Mouse (Mus musculus): Measurements from ENCODE around the gene Gprc5d. TPM values are rescaled to one million over a fixed set of nuclear protein-coding genes. Genes with fewer than 3 reads are reported as not detected.

The Gprc5d gene
- total RNA-seq, 1 experiment from 2014 or later: not detected

DNA sequence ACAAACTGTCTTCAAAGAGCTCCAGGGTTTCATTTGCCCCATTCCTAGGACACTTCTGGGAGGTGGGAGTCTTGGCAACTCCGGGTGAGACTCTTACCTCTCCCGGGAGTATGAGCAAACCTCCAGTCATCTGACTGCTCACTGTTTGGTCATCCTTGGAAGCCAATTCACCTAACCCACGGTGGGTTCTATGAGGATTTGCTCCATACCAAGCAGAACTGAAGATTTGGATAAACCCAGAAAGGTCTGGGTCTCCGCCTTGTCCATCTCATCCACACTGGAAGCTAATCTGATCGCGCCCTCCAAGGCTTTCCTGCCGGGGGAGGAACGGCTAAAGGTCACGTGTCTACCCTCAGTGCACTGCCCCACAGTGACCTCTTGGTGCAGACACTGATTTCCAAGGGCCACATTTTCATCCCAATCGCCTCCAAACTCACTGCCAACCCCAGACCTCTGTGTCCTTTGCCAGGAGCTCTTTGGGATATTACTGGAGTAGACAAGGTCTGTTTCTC is 34.0 kb downstream of the Gprc5d start:
- no peak for ATAC-seq (ENCODE audit: extremely low read depth, insufficient number of reproducible peaks, low FRiP score, poor library complexity, severe bottlenecking)

- ATAC-seq (ENCODE audit: extremely low read depth, insufficient number of reproducible peaks, low FRiP score, poor library complexity, severe bottlenecking): no peak
Observed at GRCm38 (mm10) chr6:135078420-135078819, 39.7 kb downstream of the Gprc5d start.

DNA sequence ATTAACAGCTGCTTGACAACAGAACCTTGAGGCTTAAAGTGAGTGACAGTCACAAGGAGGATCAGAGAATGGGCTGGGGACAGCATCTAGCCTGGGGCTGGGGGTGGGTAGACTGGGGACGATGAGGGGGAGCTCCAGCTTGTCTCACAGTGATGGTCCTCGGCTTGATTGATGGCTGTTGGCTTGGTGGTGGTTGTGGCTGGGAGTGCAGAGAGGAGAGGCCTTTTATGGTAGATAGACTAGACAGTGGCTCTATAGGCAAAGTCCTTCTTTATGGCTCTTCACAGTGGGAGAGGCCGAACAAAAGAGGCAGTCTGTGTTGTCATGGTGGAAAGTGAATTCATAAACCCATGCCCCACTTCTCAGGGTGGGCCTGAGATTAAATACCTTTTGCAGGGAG is 41.9 kb downstream of the Gprc5d start:
- no peak for ATAC-seq (ENCODE audit: extremely low read depth, insufficient number of reproducible peaks, low FRiP score, poor library complexity, severe bottlenecking)

DNA sequence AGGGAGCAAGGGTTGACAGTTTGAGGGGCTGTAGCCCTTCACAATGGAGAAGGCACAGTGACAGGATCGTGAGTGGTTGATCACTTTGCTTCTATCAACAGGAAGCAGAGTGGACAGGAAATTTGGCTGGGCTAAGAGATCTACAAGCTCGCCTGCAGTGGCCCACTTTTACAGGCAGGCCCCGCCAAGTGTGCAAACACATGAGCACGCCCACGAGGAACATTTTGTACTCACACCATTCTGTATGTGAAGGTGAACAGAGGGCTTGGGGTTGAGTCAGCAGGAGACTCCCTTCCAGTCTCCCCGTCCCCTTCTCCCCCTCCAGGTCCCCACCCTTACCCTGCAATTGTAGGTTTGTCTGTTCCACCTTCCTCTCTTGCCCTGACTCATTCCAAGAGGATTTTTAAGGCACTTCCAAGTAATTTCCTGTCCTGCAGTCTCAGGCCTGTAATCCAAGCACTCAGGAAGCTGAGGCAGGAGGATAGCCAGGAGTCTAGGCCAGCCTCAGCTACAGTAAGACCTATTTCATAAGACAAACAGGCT is 43.6 kb downstream of the Gprc5d start:
- ATAC-seq (ENCODE audit: extremely low read depth, insufficient number of reproducible peaks, low FRiP score, poor library complexity, severe bottlenecking): no peak

DNA sequence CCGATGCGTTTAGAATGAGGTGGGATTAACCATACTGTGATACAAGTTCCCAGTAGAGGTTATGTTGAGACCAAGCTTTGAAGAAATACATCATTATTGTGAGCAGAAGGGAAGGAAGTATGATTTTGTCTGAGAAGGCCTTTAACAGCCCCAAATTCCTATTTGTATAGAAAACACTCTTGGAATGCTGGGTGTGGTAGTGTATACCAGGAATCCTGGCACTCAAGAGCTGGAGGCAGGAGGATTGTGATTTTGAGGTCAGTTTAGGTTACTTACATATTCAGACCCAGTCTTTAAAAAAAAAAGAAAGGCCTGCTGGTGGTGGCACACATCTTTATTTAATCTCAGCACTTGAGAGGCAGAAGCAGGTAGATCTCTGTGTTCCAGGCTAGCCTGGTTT is 47.7 kb downstream of the Gprc5d start:
- no peak for ATAC-seq (ENCODE audit: extremely low read depth, insufficient number of reproducible peaks, low FRiP score, poor library complexity, severe bottlenecking)

- ATAC-seq (ENCODE audit: extremely low read depth, insufficient number of reproducible peaks, low FRiP score, poor library complexity, severe bottlenecking): no peak
Observed at GRCm38 (mm10) chr6:135069856-135070255, 48.2 kb downstream of the Gprc5d start.

- no peak for ATAC-seq (ENCODE audit: extremely low read depth, insufficient number of reproducible peaks, low FRiP score, poor library complexity, severe bottlenecking)
Observed at GRCm38 (mm10) chr6:135068221-135068620, 49.9 kb downstream of the Gprc5d start.

DNA sequence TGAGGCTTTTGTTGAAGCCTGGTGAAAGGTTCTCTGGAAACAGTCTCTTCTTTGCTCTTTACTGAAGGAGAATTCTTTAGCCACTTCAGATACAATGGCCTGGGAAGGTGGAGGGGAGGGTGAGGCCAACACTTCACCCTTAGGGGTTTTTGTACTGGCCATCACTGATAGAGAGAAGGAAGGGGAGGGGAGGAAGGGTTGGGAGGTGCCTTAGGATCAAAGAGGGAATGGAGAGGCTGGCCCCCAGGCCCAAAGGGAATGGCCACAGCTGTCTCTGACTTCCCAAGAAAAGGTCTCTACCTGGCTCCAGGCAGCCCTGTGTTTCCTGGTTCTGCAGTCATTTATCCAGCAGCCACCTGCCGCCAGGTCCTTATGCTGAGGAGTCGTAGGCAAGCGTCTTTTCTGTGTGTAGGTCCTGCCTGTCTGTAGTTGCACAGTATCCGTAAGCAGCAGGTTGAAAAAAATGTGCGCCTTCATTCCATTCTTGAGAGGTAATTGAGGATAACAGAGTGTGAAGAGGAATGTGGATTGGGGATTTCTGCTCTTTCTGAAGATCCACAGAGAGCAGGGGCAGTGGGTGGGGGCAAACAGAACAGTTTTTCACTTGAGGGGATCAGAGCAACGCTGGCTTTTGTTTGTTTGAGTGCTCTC is 51.2 kb downstream of the Gprc5d start:
- no peak for ATAC-seq (ENCODE audit: extremely low read depth, insufficient number of reproducible peaks, low FRiP score, poor library complexity, severe bottlenecking)

DNA sequence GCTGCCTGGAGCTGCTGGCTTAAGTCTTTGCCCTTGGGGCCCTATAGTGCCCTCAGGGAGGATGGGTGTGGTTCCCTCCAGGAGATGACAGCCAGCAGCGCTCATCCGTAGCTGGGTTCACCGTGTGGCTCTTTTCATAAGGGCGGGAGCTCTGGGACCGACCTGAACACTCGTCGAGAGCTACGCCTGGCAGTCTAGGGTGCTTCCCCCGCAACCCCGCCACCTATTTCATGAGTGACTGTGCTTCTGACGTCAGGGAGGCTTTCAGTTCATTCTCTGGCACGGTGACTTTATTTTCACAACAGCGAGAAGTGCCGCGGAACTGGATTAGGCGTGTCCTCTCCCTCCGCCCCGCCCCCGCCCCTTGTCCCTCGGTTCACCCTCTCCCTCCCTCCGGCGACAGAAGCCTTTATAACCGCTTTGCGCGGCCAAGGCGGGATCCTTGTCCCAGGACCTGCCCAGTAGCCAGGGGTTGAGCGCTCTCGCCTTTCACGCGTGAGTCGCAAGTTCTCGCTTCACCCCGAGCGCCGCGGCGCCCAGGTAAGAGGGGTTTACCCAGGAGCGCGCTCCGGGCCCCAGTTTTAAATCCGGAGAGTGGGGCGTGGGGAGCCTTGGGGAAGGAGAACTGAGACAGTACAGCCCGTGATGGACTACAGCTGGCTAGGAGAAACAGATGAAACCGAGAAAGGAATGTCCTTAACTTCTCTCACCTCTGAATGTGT is 52.7 kb downstream of the Gprc5d start, which contains the start of gene Gprc5a:
Gene Gprc5a (plus strand): TSS at position 416 of the 722 bp plus-strand sequence.
- ATAC-seq (ENCODE audit: extremely low read depth, insufficient number of reproducible peaks, low FRiP score, poor library complexity, severe bottlenecking): peak; percentile 80

DNA sequence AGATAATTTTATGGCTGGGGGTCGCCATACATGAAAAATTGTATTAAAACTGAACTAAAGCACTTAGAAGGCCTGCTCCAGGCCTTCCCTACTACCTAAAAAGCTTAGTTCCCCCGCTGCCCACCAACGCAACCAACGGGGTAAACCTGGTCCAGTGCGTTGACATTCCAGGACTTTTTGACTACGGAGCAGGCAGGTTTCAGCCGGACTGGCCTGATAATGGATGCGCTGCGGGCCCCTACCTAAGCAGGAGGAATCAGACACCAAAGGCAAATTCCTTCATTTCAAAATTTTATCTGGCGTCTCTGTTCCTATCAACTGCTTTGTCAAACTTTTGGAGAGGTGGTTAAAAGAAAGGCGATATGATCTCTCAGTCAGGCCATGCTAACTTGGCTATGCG is 53.5 kb downstream of the Gprc5d start:
- ATAC-seq (ENCODE audit: extremely low read depth, insufficient number of reproducible peaks, low FRiP score, poor library complexity, severe bottlenecking): no peak

DNA sequence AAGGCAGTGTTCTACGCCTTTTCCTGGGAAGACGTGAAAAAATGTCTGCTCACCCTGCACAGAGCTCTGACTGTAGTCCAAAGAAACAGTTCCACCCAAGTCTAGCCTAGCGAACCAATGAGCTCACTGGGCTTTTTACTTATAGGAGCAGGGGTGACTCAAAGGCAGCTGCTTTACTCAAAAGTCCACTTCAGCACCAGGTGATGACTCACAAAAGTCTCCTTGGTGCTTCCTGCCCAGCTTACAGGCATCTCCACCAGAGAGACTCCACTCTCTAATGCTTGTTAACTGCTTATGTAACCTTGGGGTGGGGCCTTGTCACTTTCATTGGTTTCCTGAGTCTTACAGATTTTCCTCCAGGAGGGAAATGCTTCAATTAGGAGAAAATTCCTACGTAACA is 57.4 kb downstream of the Gprc5d start:
- ATAC-seq (ENCODE audit: extremely low read depth, insufficient number of reproducible peaks, low FRiP score, poor library complexity, severe bottlenecking): no peak

Other genes starting within 250 kb of the Gprc5d start
- gene Gpr19, start 219.7 kb downstream of the Gprc5d start, total RNA-seq (2017): 13.5 and 19.7 TPM in 2 replicates
- gene Cdkn1b, start 197.9 kb downstream of the Gprc5d start, total RNA-seq (2017): 322 and 377 TPM in 2 replicates
- gene Apold1, start 136.6 kb downstream of the Gprc5d start, total RNA-seq (2017): not detected in 2 replicates
- gene Ddx47, start 106.7 kb downstream of the Gprc5d start, total RNA-seq (2017): 85.9 and 90.2 TPM in 2 replicates
- gene Gprc5a, start 52.6 kb downstream of the Gprc5d start, total RNA-seq (2017): 0.23 TPM in 1 of 2 replicates, not detected in the other
- 3.3 and 4.1 TPM in 2 replicates for gene Fam234b, start 79.7 kb upstream of the Gprc5d start, total RNA-seq (2017)
- 1.1 and 9.1 TPM in 2 replicates for gene Hebp1, start 79.7 kb upstream of the Gprc5d start, total RNA-seq (2017)
- gene Gsg1, start 136.1 kb upstream of the Gprc5d start, total RNA-seq (2017): not detected in 2 replicates
- 1.9 TPM in 1 of 2 replicates, not detected in the other for gene Pbp2, start 192.1 kb upstream of the Gprc5d start, total RNA-seq (2017)
- gene Emp1, start 244.3 kb upstream of the Gprc5d start, total RNA-seq (2017): 30.4 and 30.8 TPM in 2 replicates